Mouse (Mus musculus) ES-Bruce4 (cell line): ENCODE measurements around the gene Fitm1.

Experiments
- CTCF ChIP-seq: IDR thresholded peaks from one replicate; pipeline ENCODE4 v1.8.1; 2011; ENCODE audit warnings: low read depth, low read length
- EP300 ChIP-seq: IDR thresholded peaks from 2 replicates; pipeline ENCODE4 v1.6.1; 2011; ENCODE audit warnings: low read depth, low read length; ENCODE audit not compliant: insufficient read depth
- POLR2A ChIP-seq: IDR thresholded peaks from one replicate; pipeline ENCODE4 v1.8.1; 2011; ENCODE audit warnings: low read length; ENCODE audit not compliant: insufficient read depth

DNA sequence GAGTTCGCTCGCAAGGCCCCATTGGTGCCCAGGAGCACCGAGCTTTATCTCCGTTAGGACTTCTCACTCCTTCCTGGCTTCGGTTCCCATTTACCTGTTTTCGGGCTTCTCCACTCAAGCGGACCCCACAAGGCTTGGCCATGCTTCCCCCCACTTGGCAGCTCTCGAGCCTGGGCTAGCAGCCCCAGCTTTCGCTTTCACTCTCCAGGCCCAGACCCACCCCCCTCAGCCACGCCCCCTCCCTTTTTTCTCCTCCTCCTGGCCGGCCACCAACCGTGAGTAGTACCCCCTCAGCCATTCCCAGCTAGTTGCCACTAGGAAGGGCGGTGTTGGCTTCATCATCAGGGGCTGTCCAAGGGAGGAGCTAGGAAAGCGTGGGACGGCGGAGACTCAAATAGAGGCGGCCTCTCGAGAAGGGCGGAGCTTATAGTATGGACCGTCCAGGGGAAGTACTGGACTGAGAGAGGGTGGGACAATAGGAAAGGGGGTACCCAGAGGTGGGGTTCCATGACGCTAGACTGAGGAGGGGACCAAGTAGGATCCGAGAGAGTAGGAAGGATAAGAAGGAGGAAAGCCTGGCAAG, 15.4 kb downstream of the Fitm1 start, which contains the start of gene Psme2:
- TF ChIP-seq CTCF, result no peak
- peak; percentile 4 for TF ChIP-seq POLR2A
- TF ChIP-seq EP300, result no peak
